Mouse (Mus musculus) neutrophil, adult 5-6 weeks (primary cell): ENCODE results near the gene Bpi. TPM values are rescaled to one million over a fixed set of nuclear protein-coding genes. Genes with fewer than 3 reads are reported as not detected.
A peak's percentile ranks its signal among the peaks of the same experiment; 100 is the strongest.

Experiments
- ATAC-seq: fragments of 151-379, 151-347 bp; 2 replicates; pipeline ENCODE4 v1.8.0; 2017; ENCODE audit warnings: mild to moderate bottlenecking, moderate TSS enrichment; ENCODE audit not compliant: insufficient number of reproducible peaks, poor library complexity, low FRiP score, severe bottlenecking; ENCODE audit errors: extremely low read depth
- total RNA-seq: library from RNA; stranded (forward); fragments of 200-1000 nt; gene quantifications from 2 replicates; pipeline ENCODE4 v1.2.3, GENCODE M21; 2017

The Bpi gene
- not detected in 2 replicates for total RNA-seq

GRCm38 (mm10) chr2:158258005-158258418 is at the start of gene Bpi:
Gene Bpi, plus strand, starts transcription at chr2:158258094.
- ATAC-seq = peak; percentile 77

GRCm38 (mm10) chr2:158209776-158210175 is 48.1 kb upstream of the Bpi start:
- no peak for ATAC-seq

DNA sequence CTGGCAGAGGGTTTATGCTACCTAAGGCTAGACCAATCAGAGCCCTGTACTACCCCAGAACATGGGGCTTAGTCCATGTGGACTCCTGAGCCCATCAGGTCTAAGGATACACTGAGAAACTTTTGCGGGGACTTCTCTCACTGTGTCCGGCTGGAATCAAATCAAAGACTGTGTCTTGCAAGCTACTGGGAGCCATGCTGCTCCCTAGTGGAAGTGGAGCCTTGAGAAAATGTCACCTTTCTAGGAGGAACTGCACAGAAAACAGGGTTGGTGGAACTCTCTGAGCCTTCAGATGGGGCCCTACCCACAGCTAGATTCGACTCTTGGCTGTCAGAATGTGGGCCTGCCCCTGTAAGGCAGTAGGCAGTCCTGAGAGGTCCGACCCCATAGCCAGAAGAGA is 47.4 kb upstream of the Bpi start:
- no peak for ATAC-seq

DNA sequence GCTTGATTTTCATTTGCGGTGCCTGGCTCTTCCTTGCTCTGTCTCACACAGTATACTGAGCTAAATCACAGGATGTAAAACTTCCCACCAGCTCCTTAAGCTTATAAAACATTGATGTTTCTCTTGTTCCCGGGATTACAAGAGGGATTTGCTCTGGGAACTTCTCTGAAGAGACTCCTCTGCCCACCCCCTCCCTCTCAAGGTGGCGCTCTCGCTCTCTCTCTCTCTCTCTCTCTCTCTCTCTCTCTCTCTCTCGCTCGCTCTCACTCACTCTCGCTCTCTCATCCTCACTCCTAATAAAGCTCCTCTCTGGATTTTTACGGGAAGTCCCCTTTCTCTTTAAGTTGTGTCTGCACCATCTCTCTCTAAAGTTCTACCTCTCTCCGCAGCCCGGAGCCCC is 46.9 kb upstream of the Bpi start:
- ATAC-seq = no peak

DNA sequence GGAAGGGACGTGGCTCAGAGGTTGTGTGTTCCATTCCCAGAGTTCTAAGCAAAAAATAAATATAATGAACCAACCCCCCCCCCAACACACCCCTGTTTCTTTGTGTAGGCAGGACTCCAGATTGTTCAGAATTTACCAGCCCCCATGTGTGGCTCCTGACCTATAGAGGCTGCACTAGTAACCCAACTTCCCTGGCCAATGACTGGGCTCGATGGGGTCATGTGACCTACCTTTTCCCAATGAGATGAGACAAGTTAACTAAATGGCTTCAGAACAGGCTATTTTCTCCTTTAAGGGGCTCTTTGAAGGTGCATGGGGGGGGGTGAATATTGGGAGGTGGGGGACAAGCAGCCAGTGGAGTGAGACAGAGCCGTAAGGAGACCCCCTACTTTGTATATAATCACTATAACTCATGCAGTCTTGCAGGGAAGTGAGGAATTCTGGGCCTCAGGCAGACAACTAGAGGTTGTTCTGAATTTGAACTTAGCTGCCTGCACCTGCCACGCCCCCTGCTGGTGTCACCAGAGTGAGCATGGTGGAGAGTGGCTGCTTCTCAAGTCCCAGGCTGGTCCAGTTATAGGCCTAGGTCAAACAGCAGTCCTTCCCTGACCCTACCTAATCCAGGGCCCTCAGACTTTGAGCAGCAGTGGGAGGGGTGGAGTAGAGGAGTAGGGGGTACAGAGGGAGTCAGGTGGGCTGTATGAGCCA is 46.0 kb upstream of the Bpi start:
- ATAC-seq = no peak

DNA sequence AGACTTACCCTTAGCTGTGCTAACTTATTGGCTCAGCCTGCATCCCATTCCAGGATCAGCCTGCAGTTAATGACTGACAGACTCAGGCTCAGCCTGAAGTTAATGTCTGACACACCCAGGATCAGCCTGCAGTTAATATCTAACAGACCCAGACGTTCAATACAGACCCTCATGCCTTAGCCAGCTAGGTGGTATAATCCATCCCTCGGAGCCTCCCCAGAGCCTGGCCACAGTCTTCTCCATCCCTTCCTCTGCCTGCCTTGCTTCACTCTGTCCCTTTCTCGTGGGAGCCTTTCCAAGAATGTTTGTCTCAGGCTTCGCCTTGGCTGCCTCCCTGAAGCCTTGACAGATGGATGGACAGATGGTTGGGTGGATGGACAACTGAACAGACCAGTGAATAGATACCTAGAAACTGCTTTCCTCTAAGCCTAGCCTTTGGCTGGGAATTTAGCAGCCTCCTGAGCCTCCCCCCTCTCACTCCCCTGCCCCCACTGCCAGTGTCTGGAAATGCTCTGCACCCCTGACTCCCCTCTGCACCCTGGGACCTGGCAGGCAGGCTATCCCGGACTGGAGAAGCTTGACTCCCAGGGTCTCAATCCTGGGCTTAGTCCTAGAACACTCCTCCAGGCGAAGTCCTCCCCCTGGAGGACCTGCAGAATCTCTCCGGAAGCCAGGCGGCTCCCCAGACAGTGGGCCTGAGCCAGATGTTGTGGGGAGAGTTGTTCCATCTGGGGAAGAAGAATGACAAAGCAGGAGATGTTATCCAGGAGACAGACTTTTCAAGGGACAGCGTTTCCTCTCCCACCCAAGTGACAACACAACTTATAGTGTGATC is 42.4 kb upstream of the Bpi start:
- no peak for ATAC-seq

GRCm38 (mm10) chr2:158216510-158216909 is 41.4 kb upstream of the Bpi start:
- no peak for ATAC-seq

GRCm38 (mm10) chr2:158219562-158219961 is 38.3 kb upstream of the Bpi start:
- ATAC-seq = no peak

GRCm38 (mm10) chr2:158221446-158222084 is 36.3 kb upstream of the Bpi start:
- ATAC-seq = no peak

DNA sequence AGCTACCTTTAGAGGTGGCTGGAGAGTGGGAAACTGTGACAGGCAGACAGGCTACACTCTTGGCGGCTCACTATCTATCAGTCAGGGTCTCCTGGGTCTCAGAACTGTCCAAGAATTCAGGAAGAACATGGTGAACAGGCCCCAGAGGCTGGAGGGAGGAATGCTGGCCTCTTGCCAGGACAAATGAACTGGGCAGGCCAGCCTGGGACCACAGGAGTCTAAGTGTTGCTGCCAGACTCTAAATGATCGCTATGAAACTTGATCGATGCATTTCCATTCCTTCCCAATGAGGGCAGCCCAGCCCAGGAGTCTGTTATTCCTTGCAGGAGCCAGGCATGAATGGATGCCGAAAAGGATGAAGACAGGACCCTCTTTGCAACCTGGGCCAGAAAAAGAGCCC is 35.2 kb upstream of the Bpi start:
- ATAC-seq = no peak

GRCm38 (mm10) chr2:158223497-158223896 is 34.4 kb upstream of the Bpi start:
- no peak for ATAC-seq

DNA sequence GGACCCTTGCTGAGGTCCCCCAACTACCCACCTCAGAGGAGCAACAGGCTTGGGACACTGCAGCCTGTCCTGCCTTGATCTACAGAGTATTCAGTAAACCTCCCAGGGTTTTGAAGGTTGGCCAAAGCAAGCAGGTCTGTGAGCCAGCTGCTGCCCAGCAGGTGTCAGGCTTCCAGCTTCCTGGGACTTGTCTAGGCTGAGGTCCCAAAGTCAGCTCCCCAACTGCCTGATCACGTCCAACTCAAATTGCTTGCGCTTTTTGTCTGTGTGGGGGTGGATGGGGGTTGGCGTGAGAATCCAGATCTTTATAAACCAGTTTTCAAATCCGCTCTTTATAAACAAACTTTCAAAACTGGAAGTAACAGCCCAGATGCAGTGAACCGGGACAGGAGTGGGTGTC is 32.6 kb upstream of the Bpi start:
- ATAC-seq = no peak

- ATAC-seq = no peak
Measured at GRCm38 (mm10) chr2:158228670-158229502, 29.0 kb upstream of the Bpi start, which contains the start of gene D630003M21Rik. Gene D630003M21Rik, minus strand, starts transcription at chr2:158229222.

GRCm38 (mm10) chr2:158229503-158229892 is 28.4 kb upstream of the Bpi start:
- no peak for ATAC-seq

DNA sequence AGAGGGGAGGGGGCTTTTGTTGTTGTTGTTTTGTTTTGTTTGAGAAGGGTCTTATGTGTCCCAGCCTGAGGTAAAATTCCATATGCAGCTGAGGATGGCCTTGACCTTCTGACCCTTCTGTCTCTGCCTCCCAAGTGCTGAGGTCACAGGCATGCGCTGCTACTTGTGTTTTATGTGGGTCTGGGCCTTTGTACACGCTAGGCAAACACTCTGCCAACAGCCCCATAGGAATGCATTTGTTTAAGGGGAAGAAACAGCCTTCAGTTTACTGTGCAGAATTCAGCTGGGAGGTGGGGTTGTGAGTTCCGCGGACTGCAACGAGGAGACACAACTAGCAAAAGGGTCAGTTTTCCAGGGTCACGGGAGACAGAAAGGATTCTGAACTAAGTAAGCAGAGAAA is 27.3 kb upstream of the Bpi start:
- ATAC-seq = no peak

- ATAC-seq = no peak
Measured at GRCm38 (mm10) chr2:158231071-158231470, 26.8 kb upstream of the Bpi start.

DNA sequence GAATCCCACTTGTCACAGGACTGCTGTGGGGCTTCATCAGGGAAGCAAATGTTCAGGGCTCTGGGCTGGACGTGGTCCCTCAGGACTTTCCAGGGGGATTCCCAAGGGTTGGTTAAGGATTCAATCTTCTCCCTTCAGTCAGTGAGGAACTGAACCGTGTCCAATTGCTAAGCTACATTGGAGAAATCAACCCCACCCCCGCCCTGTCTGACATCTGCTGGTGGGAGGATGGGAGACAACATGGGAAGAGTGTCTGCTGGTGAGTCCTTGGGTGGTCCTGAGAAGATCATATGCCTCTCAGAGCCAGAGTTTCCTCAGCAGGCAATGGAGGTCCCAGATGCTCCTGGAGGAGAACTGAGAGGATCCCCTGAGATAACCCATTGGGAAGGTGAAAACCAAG is 25.5 kb upstream of the Bpi start:
- ATAC-seq = no peak

- ATAC-seq = no peak
Measured at GRCm38 (mm10) chr2:158233106-158233505, 24.8 kb upstream of the Bpi start.

- no peak for ATAC-seq
Measured at GRCm38 (mm10) chr2:158236698-158237097, 21.2 kb upstream of the Bpi start.
